Mouse (Mus musculus) megakaryocyte, embryonic 14.5 days (primary cell): ENCODE results near the gene Trim8. TPM values are rescaled to one million over a fixed set of nuclear protein-coding genes. Genes with fewer than 3 reads are reported as not detected.

Source experiments
- H3K27me3 ChIP-seq: replicated peaks from 2 replicates; pipeline ENCODE3; 2012; ENCODE audit warnings: inconsistent platforms
- H3K36me3 ChIP-seq: replicated peaks from 2 replicates; pipeline ENCODE3; 2012; ENCODE audit warnings: low read length, inconsistent platforms, mixed read lengths
- H3K4me1 ChIP-seq: 2 replicates; pipeline ENCODE4 v1.6.1; 2012; ENCODE audit warnings: inconsistent platforms
- H3K4me3 ChIP-seq: replicated peaks from 2 replicates; pipeline ENCODE3; 2012; ENCODE audit warnings: moderate library complexity, mild to moderate bottlenecking, inconsistent platforms
- H3K9me3 ChIP-seq: 2 replicates; pipeline ENCODE4 v1.6.1; 2012; ENCODE audit warnings: inconsistent platforms
- FLI1 ChIP-seq: IDR thresholded peaks from 2 replicates; pipeline ENCODE4 v1.6.1; 2012; ENCODE audit warnings: low read length, inconsistent platforms, mixed read lengths
- GATA1 ChIP-seq: IDR thresholded peaks from 3 replicates; pipeline ENCODE4 v1.6.1; 2012; ENCODE audit warnings: mixed read lengths, low read length, inconsistent platforms, borderline replicate concordance
- polyA plus RNA-seq: library from polyadenylated mRNA; stranded (reverse); fragments of >175 nt; gene quantifications from 2 replicates; pipeline ENCODE4 v1.2.3, GENCODE M21; 2012; ENCODE audit warnings: low replicate concordance; ENCODE audit not compliant: insufficient read depth

The Trim8 gene
- polyA plus RNA-seq, 1 experiment: 207 TPM

DNA sequence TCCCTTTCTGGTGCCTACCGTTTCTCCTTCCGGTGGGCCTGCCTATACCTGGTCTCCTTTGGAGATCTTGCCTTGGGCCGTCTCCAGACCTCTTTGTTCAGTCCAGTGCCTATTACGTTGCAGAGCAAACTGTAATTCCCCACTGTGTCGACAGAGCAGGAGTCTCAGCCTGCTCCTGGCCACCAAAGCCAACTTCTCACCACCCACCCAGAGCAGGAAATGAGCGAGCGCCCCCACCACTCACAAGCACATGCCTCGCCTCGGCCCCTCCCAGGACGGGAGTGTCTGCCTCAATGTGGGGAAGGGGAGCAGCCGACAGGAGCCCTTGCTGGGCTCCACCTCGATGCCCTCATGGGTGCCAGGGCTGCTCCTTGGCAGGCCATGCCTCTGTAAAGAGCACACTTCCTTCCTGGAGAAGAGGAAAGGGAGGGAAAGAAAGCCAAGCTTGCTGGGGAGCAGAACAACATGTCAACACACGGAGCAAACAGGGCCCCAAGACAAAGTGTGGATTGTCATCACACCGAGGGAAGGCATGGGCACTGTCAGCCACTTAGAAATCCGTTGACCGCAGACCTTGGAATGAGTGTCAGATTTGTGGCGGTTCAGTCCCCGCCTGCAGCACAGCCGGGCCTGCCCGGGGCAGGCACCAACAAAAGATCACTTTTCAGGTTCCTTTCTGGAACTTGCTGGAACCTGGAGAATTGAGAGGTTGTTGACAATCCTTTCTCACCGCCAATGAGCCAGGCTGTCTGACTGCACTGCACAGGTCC is 22.0 kb upstream of the Trim8 start:
- TF ChIP-seq GATA1 (no peak), FLI1 (no peak)
- Histone ChIP-seq H3K4me3 (peak overlapping the region; percentile 48), H3K9me3 (no peaks in the 10 kb centered on the region), H3K36me3 (peaks cover 88% of the 10 kb centered on the region), H3K27me3 (no peaks in the 10 kb centered on the region), H3K4me1 (peaks cover 99% of the 10 kb centered on the region)

DNA sequence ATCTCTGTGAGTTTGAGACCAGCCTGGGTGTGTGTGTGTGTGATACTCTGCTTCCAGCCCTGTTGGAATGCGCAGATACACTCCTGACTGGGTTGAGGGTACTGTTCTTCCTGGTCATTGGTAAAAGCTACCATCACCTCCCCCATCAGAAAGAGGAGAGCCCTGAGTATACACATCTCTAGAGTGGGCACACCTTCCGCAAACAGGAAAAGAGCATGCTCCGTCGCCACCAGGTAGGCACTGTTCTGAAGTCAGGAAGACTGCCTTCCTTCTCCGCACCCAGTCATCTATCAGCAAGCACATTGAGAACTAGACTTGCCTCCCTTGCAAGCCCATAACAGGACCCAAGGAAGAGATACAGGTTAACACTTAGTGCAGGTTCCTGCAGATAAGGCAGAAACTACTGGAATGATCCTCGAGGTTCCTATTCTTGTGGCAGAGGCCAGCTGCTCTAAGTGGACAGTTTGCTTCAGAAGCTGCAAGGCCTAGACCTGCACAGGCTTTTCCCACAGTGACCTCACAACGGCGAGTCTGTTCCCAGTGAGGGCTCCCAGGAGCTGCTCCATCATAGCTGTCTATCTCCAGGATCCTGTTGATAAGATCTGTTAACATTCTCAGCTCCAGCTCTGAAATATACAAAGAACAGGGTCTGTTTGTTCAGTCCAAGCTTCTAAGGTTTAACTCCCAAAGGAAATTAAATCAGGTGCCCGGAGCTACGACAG is 20.7 kb upstream of the Trim8 start:
- H3K4me3 ChIP-seq: peak overlapping the region; percentile 40
- H3K9me3 ChIP-seq: no peaks in the 10 kb centered on the region
- H3K36me3 ChIP-seq: peaks cover 88% of the 10 kb centered on the region
- H3K4me1 ChIP-seq: peaks cover 100% of the 10 kb centered on the region
- TF ChIP-seq GATA1 (no peak), FLI1 (no peak)
- H3K27me3 ChIP-seq: no peaks in the 10 kb centered on the region

DNA sequence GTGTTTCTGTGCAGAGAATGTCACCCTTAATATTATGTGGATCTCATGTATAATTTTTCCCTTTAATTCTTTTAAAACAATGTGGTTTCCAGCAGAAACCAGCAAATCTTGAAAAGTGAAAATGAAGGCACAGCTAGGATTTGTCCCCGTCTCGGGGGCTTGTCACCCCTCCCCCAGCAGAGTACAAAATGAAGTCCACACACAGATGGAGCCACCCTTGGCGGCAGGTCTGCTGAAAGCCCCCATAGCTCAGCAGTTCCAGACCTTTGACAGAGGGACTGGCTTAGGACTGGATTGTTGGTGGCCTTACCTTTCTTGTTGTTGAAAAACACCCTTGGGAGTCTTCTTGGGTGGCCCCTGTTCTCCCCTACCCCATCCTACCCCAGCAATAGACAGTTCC is 20.1 kb upstream of the Trim8 start:
- Histone ChIP-seq H3K4me1 (peaks cover 100% of the 10 kb centered on the region), H3K36me3 (peaks cover 88% of the 10 kb centered on the region), H3K27me3 (no peaks in the 10 kb centered on the region)

DNA sequence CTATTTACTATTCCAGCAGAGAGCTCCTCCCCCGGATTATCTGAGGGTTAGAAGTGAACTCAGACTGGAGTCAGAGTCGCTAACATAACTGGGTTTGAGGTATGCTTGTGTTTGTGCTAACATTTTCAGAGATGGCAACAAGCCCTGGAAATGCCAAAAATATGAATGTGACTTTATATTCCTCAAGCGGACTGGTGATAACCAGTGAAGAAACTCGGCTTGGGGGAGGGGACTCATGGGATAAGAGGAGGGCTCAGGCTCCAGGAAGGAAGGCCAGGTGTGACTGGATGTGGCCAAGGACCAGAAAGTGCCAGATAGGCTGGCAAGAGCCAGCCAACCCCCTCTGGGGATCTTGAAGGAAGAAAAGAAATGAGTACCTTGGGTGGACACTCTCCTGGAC is 19.7 kb upstream of the Trim8 start:
- H3K4me3 ChIP-seq: peak overlapping the region; percentile 60
- TF ChIP-seq GATA1: no peak
- TF ChIP-seq FLI1: no peak
- H3K27me3 ChIP-seq: no peaks in the 10 kb centered on the region
- H3K4me1 ChIP-seq: peaks cover 100% of the 10 kb centered on the region
- peaks cover 88% of the 10 kb centered on the region for H3K36me3 ChIP-seq
- H3K9me3 ChIP-seq: no peaks in the 10 kb centered on the region

More for the DNA sequence above, 20.1 kb upstream of the Trim8 start:
- TF ChIP-seq FLI1 (no peak), GATA1 (no peak)
- Histone ChIP-seq H3K4me3 (no peak overlapping the region), H3K9me3 (no peaks in the 10 kb centered on the region)

DNA sequence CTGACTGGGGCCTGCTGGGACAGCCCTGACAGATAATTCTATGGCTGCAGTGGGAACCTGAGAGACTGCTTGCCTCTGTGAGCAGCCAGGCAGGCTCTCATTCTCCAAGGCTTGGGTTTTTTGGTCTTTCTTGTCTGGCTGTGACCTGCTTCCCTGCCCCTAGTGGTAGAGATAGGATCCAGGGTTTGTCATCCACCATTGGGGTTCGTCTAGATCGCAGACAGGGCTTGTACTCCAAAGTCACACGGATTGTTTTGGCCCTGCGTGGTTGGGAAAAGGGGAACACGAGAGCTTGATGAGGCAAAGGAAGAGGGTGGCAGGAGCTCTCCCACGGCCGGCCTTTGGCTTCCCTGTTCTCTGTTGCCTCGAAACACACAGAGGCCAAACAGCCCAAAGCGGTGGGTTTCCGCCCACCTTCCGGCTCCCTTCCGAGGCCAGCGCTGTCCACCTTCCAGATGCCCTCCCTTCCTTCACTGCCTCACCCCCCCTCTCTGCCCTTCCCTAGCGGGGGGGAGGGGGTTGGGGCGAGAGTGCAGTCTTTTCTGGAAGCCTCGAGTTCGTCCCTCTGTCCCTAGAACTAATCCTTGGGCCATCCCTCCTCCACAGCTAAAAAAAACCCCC is 18.5 kb upstream of the Trim8 start:
- H3K9me3 ChIP-seq: no peaks in the 10 kb centered on the region
- no peaks in the 10 kb centered on the region for H3K27me3 ChIP-seq
- H3K4me1 ChIP-seq: peaks cover 100% of the 10 kb centered on the region
- TF ChIP-seq GATA1 (no peak), FLI1 (no peak)
- H3K4me3 ChIP-seq: peak overlapping the region; percentile 62
- H3K36me3 ChIP-seq: peaks cover 88% of the 10 kb centered on the region

DNA sequence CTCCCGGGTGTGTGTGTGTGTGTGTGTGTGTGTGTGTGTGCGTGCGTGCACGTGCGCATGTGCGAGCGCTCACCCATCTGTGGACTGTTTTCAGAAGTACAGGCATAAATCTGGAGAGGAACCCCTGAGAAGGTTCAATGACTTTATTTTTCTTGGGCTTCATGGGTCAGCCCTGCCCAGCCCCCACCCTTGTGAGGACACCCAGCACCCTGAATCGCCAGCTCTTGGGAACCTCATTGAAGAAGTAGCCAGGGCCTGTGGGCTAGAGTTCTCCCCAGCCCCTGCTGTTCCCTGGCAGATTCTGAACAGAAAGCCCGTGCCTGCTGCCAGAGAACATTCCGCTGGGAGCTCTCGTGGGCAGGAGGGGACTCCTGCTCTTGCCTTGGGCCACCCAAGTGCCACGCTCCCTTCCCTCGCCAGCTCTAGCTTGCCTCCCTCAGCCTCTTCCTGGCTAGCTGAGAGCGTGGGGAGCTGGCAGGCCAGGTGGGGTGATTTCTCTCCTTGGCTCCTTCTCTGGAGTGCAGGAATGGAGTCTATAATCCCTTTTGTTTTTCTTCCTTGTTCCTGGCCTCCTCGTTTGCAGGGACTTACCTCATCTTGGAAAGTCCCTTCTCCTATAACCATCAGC is 17.7 kb upstream of the Trim8 start:
- Histone ChIP-seq H3K4me1 (peaks cover 99% of the 10 kb centered on the region), H3K4me3 (no peak overlapping the region), H3K27me3 (no peaks in the 10 kb centered on the region), H3K36me3 (peaks cover 83% of the 10 kb centered on the region), H3K9me3 (no peaks in the 10 kb centered on the region)
- no peak for TF ChIP-seq FLI1
- TF ChIP-seq GATA1: no peak

DNA sequence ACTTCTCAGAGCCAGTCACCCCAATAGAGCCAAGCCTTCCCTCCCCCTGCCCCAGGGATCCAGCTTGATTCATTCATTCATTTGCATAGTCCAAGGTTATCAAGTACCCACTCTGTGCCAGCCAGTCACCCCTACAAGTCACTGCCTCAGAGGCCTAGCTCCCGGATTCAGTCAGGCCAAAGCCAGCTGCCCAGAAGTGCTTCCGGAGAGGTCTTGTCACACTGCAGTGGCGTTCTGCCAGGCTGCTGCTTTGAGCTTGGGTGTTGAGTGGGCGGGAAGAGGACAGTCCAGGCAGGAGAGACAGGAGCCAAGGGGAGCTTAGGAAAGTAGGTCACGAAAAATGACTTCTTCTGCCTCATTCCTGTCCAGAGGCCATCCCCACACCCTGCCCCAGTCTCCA is 17.0 kb upstream of the Trim8 start:
- H3K27me3 ChIP-seq: no peaks in the 10 kb centered on the region
- H3K36me3 ChIP-seq: peaks cover 80% of the 10 kb centered on the region
- H3K9me3 ChIP-seq: no peaks in the 10 kb centered on the region
- TF ChIP-seq FLI1 (no peak), GATA1 (no peak)
- H3K4me1 ChIP-seq: peaks cover 99% of the 10 kb centered on the region
- no peak overlapping the region for H3K4me3 ChIP-seq

DNA sequence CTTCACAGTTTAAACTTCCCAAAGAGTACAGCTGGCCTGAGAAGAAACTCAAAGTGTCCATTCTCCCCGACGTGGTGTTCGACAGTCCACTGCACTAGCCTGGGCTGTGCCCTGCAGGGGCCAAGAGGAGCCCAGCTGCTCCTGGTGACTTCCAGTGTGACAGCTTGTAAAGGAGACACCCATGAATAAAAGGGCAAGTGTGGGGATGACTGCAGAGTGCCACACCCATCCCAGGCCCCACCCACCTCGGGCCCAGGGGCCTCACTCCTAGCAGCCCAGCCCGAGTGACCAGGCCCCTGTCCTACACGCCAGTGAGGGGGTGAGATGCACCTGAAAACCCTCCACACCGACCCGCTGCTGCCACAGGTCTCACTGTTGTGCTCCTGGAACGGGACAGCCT is 15.7 kb upstream of the Trim8 start:
- TF ChIP-seq GATA1 (no peak), FLI1 (no peak)
- Histone ChIP-seq H3K4me1 (peaks cover 99% of the 10 kb centered on the region), H3K4me3 (peak overlapping the region; percentile 64), H3K9me3 (no peaks in the 10 kb centered on the region), H3K36me3 (peaks cover 69% of the 10 kb centered on the region), H3K27me3 (no peaks in the 10 kb centered on the region)

DNA sequence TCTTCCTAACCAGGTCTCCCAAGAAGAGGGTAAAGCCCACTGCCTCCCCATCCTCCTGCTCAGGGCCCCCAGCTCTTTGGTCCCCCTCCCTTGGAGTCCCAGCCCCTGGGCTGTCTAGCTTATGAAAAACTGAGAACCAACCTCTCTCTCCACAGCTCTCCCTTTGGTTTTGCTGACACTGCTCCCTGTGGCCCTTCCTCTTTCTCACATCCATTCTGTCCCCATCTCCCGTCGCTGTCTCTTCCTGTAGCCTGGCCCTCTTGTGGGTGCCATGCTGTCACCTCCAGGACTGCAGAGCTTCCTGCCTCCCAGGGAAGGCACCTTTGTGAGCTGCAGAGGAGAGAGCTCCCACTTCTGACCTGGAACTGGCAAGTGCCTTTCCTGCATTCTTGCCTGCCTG is 14.8 kb upstream of the Trim8 start:
- H3K4me3 ChIP-seq: peak overlapping the region; percentile 64
- H3K36me3 ChIP-seq: peaks cover 66% of the 10 kb centered on the region
- H3K4me1 ChIP-seq: peaks cover 93% of the 10 kb centered on the region
- TF ChIP-seq FLI1: no peak
- no peak for TF ChIP-seq GATA1
- H3K27me3 ChIP-seq: no peaks in the 10 kb centered on the region
- no peaks in the 10 kb centered on the region for H3K9me3 ChIP-seq
